Mouse (Mus musculus) C2C12 (cell line): Measurements from ENCODE around the gene Pde6h.

Experiments
- CTCF ChIP-seq: IDR thresholded peaks from one replicate; pipeline ENCODE4 v1.5.1; 2011; ENCODE audit not compliant: control insufficient read depth, insufficient read depth, insufficient read length
- MAX ChIP-seq: IDR thresholded peaks from one replicate; pipeline ENCODE4 v1.6.1; 2011; ENCODE audit warnings: mild to moderate bottlenecking, control low read depth

DNA sequence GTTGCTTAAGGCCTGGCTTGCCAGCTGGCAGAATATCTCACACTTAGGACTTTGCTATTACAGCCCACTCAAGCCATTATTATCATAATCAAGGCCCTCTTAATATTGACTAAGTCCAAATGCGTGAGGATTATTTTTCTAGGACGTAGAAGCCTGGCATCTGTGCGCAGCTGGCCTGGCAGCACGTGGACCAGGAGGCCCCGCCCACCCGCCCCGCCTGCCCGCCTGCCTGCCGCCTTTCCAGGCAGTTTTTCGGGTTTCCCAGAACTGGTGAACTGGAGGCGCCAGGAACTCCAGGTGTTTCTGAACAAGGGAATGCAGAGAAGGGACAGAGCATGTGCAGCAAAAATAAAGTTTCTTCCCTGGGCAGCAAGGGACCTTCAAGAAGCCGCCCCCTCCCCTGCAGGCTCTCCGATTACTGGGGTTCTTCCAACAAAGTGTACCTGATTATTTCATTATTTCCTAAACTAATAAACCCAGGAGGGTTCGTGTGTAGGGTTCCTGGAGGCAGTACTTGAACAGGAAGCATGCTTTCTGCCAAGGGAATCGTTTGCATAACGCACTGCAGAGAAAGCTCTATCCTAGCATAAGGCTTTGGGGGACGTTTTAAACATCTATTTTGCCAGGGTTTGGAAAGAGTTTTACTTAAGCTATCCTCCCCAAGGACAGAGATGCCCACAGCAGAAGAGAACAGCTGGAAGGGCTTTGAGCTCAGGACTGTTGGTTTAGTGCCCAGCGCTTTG lies 10.1 kb upstream of the Pde6h start:
- TF ChIP-seq CTCF (no peak), MAX (no peak)
